Mouse (Mus musculus): ENCODE results near the gene Sipa1l1. TPM values are rescaled to one million over a fixed set of nuclear protein-coding genes. Genes with fewer than 3 reads are reported as not detected.
A peak's percentile ranks its signal among the peaks of the same experiment; 100 is the strongest.
"Not testable (repeated sequence)": the region's sequence is repeated elsewhere in the genome, so short reads cannot be mapped to it uniquely, and the experiment has no call there.

Sipa1l1 gene
- polyA plus RNA-seq, 1 experiment: 12.0 TPM

DNA sequence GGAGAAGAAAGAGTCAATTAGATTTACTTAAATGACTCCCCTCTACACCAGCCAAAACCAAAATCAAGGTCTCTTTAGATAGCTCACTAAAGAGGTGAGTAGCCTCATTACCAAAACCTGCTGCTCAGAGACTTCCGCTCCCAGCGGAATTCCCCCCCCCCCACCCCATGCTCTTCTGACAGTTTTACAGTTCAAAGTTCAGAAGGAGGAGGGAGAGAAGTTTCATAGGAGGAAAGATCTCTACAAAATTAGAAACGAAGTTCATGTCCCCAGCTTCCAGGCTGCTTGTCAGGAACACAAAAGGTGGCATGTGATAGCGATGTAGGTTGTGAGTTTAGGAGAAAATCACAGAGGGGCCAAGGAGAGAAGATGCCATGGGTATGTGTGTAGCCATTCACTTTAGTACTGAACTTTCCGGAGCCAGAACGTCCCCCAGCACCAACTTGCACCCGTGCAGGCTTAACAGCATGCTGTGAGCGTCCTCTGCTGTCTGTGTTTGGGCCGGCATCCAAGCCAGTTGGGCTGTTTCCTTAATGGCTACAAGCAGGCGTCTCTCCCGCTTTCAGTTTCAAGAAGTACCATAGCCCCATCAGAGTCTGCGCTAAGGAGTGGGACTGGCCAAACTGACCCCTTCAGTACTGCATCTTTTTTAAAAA, 300.7 kb downstream of the Sipa1l1 start:
- Histone ChIP-seq H3K4me1 (peaks cover 31% of the 10 kb centered on the region), H3K27me3 (replicated peaks) (peaks cover 26% of the 10 kb centered on the region), H3K4me3 (replicated peaks) (peak overlapping the region; percentile 90), H3K9me3 (no peaks in the 10 kb centered on the region), H3K36me3 (replicated peaks; ENCODE audit: low read length) (no peaks in the 10 kb centered on the region)
- TF ChIP-seq FLI1 (IDR thresholded peaks at IDR 0.05; ENCODE audit: low read length) (no peak), GATA1 (IDR thresholded peaks at IDR 0.05; ENCODE audit: borderline replicate concordance, low read length) (no peak)

GRCm38 (mm10) chr12:82470362-82470936, 301.3 kb downstream of the Sipa1l1 start:
- Histone ChIP-seq H3K4me1 (peaks cover 31% of the 10 kb centered on the region), H3K27me3 (replicated peaks) (peaks cover 26% of the 10 kb centered on the region), H3K36me3 (replicated peaks; ENCODE audit: low read length) (no peaks in the 10 kb centered on the region), H3K4me3 (replicated peaks) (peak overlapping the region; percentile 90), H3K9me3 (no peaks in the 10 kb centered on the region)
- no peak for TF ChIP-seq FLI1 (IDR thresholded peaks at IDR 0.05; ENCODE audit: low read length)
- TF ChIP-seq GATA1 (IDR thresholded peaks at IDR 0.05; ENCODE audit: borderline replicate concordance, low read length): no peak

- Histone ChIP-seq H3K36me3 (replicated peaks; ENCODE audit: low read length) (no peaks in the 10 kb centered on the region), H3K9me3 (no peaks in the 10 kb centered on the region), H3K4me3 (replicated peaks) (no peak overlapping the region), H3K27me3 (replicated peaks) (peaks cover 36% of the 10 kb centered on the region), H3K4me1 (peaks cover 31% of the 10 kb centered on the region)
- no peak for TF ChIP-seq FLI1 (IDR thresholded peaks at IDR 0.05; ENCODE audit: low read length)
- no peak for TF ChIP-seq GATA1 (IDR thresholded peaks at IDR 0.05; ENCODE audit: borderline replicate concordance, low read length)
Measured at GRCm38 (mm10) chr12:82472796-82473195, 303.7 kb downstream of the Sipa1l1 start.

DNA sequence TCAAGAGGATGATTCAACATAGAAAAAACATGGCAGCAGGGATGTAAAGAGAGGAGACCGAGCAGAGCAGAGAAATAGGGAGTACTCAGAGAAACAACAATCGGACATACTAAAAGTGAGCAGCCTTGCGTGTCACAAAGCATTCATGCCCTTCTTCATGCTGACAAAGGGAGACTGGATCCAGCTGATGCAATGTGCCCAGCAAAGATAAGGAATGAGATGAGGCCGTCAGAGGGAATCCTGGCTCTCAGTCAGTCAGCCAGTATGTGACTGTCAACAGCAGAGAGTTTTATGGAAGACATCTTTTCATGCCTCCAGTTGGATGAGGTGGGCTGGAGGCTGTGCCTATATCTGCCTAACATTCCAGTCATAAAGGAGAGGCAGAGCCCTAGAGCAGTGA, 304.1 kb downstream of the Sipa1l1 start:
- Histone ChIP-seq H3K4me1 (peaks cover 31% of the 10 kb centered on the region), H3K9me3 (no peaks in the 10 kb centered on the region), H3K36me3 (replicated peaks; ENCODE audit: low read length) (no peaks in the 10 kb centered on the region), H3K27me3 (replicated peaks) (peaks cover 36% of the 10 kb centered on the region), H3K4me3 (replicated peaks) (no peak overlapping the region)
- TF ChIP-seq GATA1 (IDR thresholded peaks at IDR 0.05; ENCODE audit: borderline replicate concordance, low read length) (no peak), FLI1 (IDR thresholded peaks at IDR 0.05; ENCODE audit: low read length) (no peak)

DNA sequence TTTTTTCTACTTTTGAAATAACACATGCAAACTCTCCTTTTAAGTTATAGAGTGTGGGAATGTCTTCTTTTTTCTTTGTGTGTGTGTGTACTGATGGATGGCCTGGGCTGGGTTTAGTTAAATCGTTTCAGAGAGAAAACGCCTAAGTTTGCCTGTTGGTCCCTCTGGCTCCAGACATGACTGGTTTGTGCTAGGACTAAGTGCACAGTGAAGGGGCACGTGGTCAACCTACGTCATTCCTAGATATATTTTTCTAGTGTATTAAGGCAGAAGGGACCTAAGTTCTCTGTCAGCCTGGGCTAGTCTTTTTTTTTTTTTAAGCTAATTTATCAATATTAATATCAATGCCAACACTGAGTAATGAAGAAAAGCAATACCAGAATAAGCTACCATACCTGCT, 305.3 kb downstream of the Sipa1l1 start:
- Histone ChIP-seq H3K27me3 (replicated peaks) (peaks cover 33% of the 10 kb centered on the region), H3K9me3 (no peaks in the 10 kb centered on the region), H3K4me1 (peaks cover 23% of the 10 kb centered on the region), H3K4me3 (replicated peaks) (no peak overlapping the region), H3K36me3 (replicated peaks; ENCODE audit: low read length) (no peaks in the 10 kb centered on the region)
- TF ChIP-seq GATA1 (IDR thresholded peaks at IDR 0.05; ENCODE audit: borderline replicate concordance, low read length) (no peak), FLI1 (IDR thresholded peaks at IDR 0.05; ENCODE audit: low read length) (no peak)

- H3K4me3 ChIP-seq (replicated peaks): no peak overlapping the region
- peaks cover 16% of the 10 kb centered on the region for H3K4me1 ChIP-seq
- peaks cover 31% of the 10 kb centered on the region for H3K27me3 ChIP-seq (replicated peaks)
- no peak for TF ChIP-seq GATA1 (IDR thresholded peaks at IDR 0.05; ENCODE audit: borderline replicate concordance, low read length)
- no peak for TF ChIP-seq FLI1 (IDR thresholded peaks at IDR 0.05; ENCODE audit: low read length)
- H3K36me3 ChIP-seq (replicated peaks; ENCODE audit: low read length): no peaks in the 10 kb centered on the region
- no peaks in the 10 kb centered on the region; the same call in 1 of the 2 replicates for H3K9me3 ChIP-seq
Measured at GRCm38 (mm10) chr12:82476028-82476427, 306.9 kb downstream of the Sipa1l1 start.

DNA sequence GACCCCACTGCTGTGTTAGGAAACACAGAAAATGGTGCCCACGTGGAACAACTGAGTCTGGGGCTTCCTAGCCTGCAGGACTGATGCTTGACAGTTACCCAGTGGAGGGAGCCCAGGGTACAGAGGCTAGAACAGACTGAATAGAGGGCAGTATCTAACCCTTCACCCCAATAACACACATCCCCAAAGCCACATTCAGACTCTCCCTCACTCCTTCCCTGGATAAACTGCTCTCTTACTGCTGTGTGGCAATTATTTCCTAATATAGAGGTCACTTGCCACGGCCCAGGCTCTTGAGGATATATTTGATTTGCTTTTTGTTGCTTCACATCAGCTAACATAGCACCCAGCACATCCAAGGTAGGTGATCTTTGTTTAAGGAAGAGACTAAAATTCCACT, 307.5 kb downstream of the Sipa1l1 start:
- Histone ChIP-seq H3K4me3 (replicated peaks) (no peak overlapping the region), H3K27me3 (replicated peaks) (peaks cover 28% of the 10 kb centered on the region), H3K4me1 (peaks cover 16% of the 10 kb centered on the region), H3K9me3 (no peaks in the 10 kb centered on the region; the same call in 1 of the 2 replicates), H3K36me3 (replicated peaks; ENCODE audit: low read length) (no peaks in the 10 kb centered on the region)
- TF ChIP-seq GATA1 (IDR thresholded peaks at IDR 0.05; ENCODE audit: borderline replicate concordance, low read length) (no peak), FLI1 (IDR thresholded peaks at IDR 0.05; ENCODE audit: low read length) (no peak)

- Histone ChIP-seq H3K36me3 (replicated peaks; ENCODE audit: low read length) (no peaks in the 10 kb centered on the region), H3K9me3 (no peaks in the 10 kb centered on the region; the same call in 1 of the 2 replicates), H3K27me3 (replicated peaks) (peaks cover 24% of the 10 kb centered on the region), H3K4me3 (replicated peaks) (no peak overlapping the region), H3K4me1 (peaks cover 13% of the 10 kb centered on the region)
- TF ChIP-seq FLI1 (IDR thresholded peaks at IDR 0.05; ENCODE audit: low read length) (no peak), GATA1 (IDR thresholded peaks at IDR 0.05; ENCODE audit: borderline replicate concordance, low read length) (no peak)
Measured at GRCm38 (mm10) chr12:82477826-82478225, 308.7 kb downstream of the Sipa1l1 start.

DNA sequence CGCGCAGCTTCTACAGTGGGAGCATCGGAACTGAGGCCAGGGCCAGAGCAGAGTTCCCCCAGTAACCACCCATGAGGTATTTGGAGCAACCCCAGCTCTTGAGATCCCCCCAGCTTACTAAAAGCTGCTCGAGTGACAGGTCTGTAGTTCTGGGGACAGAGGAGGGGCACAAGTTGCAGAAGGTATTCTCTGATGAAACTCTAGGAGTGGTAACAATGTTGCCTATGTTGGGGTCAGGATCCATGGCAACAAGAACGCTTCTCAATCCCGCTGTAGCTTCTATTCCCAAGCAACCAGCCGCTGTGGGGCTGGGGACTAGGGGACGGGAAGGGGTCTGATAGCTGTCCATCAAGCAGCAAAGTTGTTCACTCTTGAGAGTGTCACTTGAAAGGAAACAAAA, 309.1 kb downstream of the Sipa1l1 start:
- Histone ChIP-seq H3K27me3 (replicated peaks) (peaks cover 24% of the 10 kb centered on the region), H3K36me3 (replicated peaks; ENCODE audit: low read length) (no peaks in the 10 kb centered on the region), H3K4me1 (peaks cover 9% of the 10 kb centered on the region), H3K9me3 (no peaks in the 10 kb centered on the region; the same call in 1 of the 2 replicates), H3K4me3 (replicated peaks) (no peak overlapping the region)
- TF ChIP-seq GATA1 (IDR thresholded peaks at IDR 0.05; ENCODE audit: borderline replicate concordance, low read length) (no peak), FLI1 (IDR thresholded peaks at IDR 0.05; ENCODE audit: low read length) (no peak)

DNA sequence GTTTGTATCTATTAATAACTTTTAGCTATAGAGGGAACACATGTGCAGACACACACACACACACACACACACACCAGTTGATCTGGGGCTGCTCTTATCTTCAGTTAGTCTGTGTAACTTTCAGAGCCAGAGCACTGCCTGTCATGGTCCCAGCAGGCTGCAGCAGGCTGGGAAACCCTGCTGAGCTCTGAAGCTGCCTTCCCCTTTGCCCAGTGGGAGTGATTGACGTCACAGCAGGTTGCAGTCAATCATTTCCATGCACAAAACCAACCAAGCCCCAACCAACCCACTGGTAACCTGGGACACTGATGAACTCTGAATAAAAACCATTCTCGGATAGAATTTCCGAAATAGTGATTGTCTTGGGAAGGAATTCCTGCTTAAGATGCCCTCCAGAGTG, 310.3 kb downstream of the Sipa1l1 start:
- TF ChIP-seq FLI1 (IDR thresholded peaks at IDR 0.05; ENCODE audit: low read length): no peak
- no peak for TF ChIP-seq GATA1 (IDR thresholded peaks at IDR 0.05; ENCODE audit: borderline replicate concordance, low read length)

DNA sequence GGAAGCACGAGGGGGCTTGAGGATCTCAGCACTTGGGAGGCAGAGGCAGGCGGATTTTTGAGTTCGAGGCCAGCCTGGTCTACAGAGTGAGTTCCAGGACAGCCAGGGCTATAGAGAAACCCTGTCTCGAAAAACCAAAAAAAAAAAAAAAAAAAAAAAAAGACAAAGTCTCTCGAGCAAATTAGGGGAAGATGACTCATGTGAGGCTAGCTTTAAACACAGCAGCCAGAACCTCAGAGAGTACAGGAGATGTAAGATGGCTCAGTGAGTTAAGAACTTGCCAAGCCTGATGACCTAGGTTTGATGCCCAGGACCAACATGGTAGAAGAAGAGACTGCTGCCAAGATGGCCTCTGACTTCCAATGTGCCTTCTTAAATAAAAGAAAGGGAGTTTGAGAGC, 311.3 kb downstream of the Sipa1l1 start:
- H3K4me3 ChIP-seq (replicated peaks); H3K4me1 ChIP-seq; H3K36me3 ChIP-seq (replicated peaks; ENCODE audit: low read length): not testable (repeated sequence)
- peaks cover 27% of the 10 kb centered on the region for H3K27me3 ChIP-seq (replicated peaks)
- H3K9me3 ChIP-seq: peaks cover 19% of the 10 kb centered on the region

More for the DNA sequence above, 310.3 kb downstream of the Sipa1l1 start:
- Histone ChIP-seq H3K36me3 (replicated peaks; ENCODE audit: low read length) (no peaks in the 10 kb centered on the region), H3K4me3 (replicated peaks) (no peak overlapping the region), H3K4me1 (peaks cover 4% of the 10 kb centered on the region; the same call in 1 of the 2 replicates), H3K9me3 (peaks cover 8% of the 10 kb centered on the region), H3K27me3 (replicated peaks) (peaks cover 24% of the 10 kb centered on the region)
